Mouse (Mus musculus) lung, adult 10 weeks (tissue): Measurements from ENCODE around the gene Vars2. TPM values are rescaled to one million over a fixed set of nuclear protein-coding genes. Genes with fewer than 3 reads are reported as not detected.

Experiments used
- polyA plus RNA-seq: library from polyadenylated mRNA; stranded (reverse); fragments of 350-450 nt; fragmentation: Illumina TruSeq; extraction: RNeasy Lipid Tissue Mini Kit (QIAGEN cat#74804); gene quantifications from one replicate; pipeline ENCODE4 v1.2.3, GENCODE M21; 2014; ENCODE audit warnings: low read depth, low replicate concordance; ENCODE audit not compliant: insufficient read depth

Vars2 gene
- 8.7 TPM for polyA plus RNA-seq

DNA sequence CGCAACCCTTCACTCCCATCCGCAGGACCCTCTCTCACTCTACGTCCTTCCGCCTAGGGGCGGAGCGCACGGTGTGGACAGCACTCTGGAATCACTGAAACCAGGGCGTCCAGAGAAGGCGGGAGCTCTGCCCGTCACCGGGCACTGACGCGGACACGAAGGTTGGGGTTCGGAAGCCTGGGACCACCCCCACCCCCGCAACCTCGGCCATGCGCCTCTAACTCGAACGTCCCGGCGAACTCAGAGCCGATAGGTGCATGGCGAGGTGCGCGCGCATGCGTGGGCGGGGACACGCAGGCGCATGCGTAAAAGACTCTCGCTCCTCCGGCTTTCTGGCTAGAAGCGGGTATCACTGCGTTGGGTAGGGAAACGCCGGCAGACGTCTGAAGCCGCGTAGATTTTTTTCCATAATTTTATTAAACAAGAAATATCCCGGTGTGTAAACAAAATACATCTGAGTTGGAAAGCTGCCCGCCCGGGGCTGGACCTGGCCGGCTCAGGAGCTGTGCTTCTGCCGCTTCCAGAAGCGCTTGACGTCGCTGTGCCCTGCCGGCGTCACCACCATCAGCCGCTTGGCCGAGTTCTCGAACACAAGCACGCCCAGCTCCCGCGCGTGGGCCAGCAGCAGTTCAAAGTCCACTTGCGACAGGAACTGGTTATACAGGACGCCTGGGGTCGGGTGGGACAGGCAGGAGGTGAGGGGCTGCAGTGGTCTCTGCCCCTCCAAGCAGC, at the start of gene Vars2:
Gene Vars2, minus strand, starts transcription at position 259 of the 732 bp plus-strand sequence.

DNA sequence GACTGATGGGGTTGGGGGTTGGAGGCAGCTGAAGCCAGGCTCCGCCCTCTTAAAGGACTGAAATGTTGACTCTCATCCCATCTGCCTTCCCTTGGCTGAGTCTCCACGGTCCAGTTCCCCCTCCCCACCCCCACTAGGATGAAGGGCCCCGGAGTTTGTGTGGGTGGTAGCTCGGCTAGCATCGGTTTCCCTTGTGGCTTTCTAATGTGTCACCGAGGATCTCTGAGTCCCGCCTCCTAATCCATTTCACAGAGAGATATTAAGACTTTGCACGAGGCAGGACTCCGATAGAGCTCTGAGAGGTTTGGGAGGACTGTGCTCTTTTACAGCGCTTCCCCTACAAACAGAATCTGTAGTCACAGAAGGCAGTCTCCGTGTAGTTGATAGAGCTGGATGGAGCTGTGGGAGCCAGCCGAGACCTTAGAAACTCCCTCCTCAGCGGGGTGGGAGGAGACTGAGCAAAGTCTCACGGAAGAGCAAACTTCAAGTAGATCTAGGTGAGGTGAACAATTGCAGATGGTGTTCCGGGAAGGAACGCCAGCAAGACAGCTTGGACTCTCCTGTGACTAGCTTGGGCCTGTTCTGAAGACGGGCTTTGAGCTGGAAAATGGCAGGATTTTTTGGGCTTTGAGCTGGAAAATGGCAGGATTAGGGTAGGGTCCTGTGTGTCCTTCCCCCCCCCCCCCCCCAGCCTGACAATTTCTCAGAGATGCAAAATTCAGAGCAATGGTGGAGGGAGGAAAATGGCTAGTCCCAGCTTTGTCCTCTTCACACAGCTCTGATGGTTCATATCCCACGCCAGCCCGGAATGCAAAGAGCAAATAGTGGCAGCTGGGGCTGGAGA, 37.5 kb upstream of the Vars2 start, which contains the start of gene Ddr1:
Gene Ddr1, minus strand, starts transcription at position 1 of the 844 bp plus-strand sequence.

GRCm38 (mm10) chr17:35673416-35674035, 6.1 kb upstream of the Vars2 start, which contains the start of gene Gtf2h4:
Gene Gtf2h4, minus strand, starts transcription at chr17:35673739.

DNA sequence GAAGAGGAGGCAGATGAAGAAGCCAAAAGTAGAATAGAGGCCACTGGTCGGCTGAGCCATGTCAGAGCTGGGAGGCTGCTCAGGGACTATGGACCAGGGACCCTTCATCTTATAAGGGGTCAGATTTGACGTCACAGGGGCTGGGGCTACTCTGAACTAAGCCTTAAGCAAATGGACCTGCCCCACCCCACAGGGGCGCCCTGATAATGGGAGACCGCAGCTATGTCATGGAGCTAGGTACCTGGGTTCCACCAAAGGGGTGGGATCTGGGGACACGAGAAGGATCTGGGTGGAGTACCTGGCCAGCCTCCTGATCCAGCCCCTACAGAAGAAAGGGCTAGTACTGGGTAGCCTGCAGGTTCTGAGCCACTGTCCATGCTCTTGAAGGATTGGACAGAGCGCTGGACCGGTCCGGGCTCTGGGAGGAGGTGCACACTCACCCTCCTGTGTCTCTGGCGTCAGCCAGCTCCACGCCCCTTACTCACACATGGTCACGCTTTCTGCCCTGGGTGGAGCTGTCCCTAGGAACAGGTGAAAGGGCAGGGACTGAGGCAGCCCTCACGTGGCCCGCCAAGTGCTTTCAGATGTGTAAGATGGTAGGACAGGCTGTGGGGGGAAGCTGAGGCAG, 23.7 kb downstream of the Vars2 start, which contains the start of gene Mucl3:
Gene Mucl3, minus strand, starts transcription at position 87 of the 628 bp plus-strand sequence.

GRCm38 (mm10) chr17:35626537-35626936, 40.9 kb downstream of the Vars2 start, which contains the start of gene Gm9573:
Gene Gm9573, minus strand, starts transcription at chr17:35626637.

Other genes starting within 250 kb of the Vars2 start
- 56.1 TPM for gene H2-Q6, start 242.7 kb downstream of the Vars2 start, polyA plus RNA-seq
- gene H2-Q7, start 228.4 kb downstream of the Vars2 start, polyA plus RNA-seq = 95.6 TPM
- gene H2-Q10, start 197.5 kb downstream of the Vars2 start, polyA plus RNA-seq = 7.1 TPM
- not detected for gene Pou5f1, start 161.6 kb downstream of the Vars2 start, polyA plus RNA-seq
- gene Tcf19, start 150.8 kb downstream of the Vars2 start, polyA plus RNA-seq = 4.4 TPM
- 4.7 TPM for gene Cchcr1, start 150.5 kb downstream of the Vars2 start, polyA plus RNA-seq
- gene Psors1c2, start 134.4 kb downstream of the Vars2 start, polyA plus RNA-seq = not detected
- 0.30 TPM for gene Cdsn, start 115.5 kb downstream of the Vars2 start, polyA plus RNA-seq
- gene 2300002M23Rik, start 100.1 kb downstream of the Vars2 start, polyA plus RNA-seq = not detected
- 250 TPM for gene Sfta2, start 66.0 kb downstream of the Vars2 start, polyA plus RNA-seq
- gene Gm9573, start 41.0 kb downstream of the Vars2 start, polyA plus RNA-seq = not detected
- gene Mucl3, start 23.9 kb downstream of the Vars2 start, polyA plus RNA-seq = 0.20 TPM
- gene Gtf2h4, start 6.1 kb upstream of the Vars2 start, polyA plus RNA-seq = 16.5 TPM
- gene Ddr1, start 37.0 kb upstream of the Vars2 start, polyA plus RNA-seq = 18.8 TPM
- 135 TPM for gene Ier3, start 154.1 kb upstream of the Vars2 start, polyA plus RNA-seq
- 81.2 TPM for gene Flot1, start 155.6 kb upstream of the Vars2 start, polyA plus RNA-seq
- gene Tubb5, start 170.7 kb upstream of the Vars2 start, polyA plus RNA-seq = 117 TPM
- 4.5 TPM for gene Mdc1, start 173.9 kb upstream of the Vars2 start, polyA plus RNA-seq
- 8.9 TPM for gene Nrm, start 193.7 kb upstream of the Vars2 start, polyA plus RNA-seq
- gene Ppp1r18, start 198.0 kb upstream of the Vars2 start, polyA plus RNA-seq = 36.0 TPM
- 44.7 TPM for gene Dhx16, start 212.2 kb upstream of the Vars2 start, polyA plus RNA-seq
- 22.0 TPM for gene 2310061I04Rik, start 229.8 kb upstream of the Vars2 start, polyA plus RNA-seq
- 10.0 TPM for gene Atat1, start 242.5 kb upstream of the Vars2 start, polyA plus RNA-seq
- gene Mrps18b, start 248.8 kb upstream of the Vars2 start, polyA plus RNA-seq = 31.5 TPM
- gene Ppp1r10, start 248.8 kb upstream of the Vars2 start, polyA plus RNA-seq = 14.3 TPM